Mouse (Mus musculus) thymus, adult 2 months (tissue): ENCODE data around the gene Ube2i.

Experiments used
- CTCF ChIP-seq: fragments of 200-500 bp; IDR thresholded peaks from 2 replicates; pipeline ENCODE4 v1.5.1; 2012; ENCODE audit warnings: mild to moderate bottlenecking, control low read depth, low read length, moderate library complexity, borderline replicate concordance; ENCODE audit not compliant: control insufficient read depth, poor library complexity, insufficient read depth; ENCODE audit errors: extremely low read depth
- POLR2A ChIP-seq: fragments of 200-500 bp; IDR thresholded peaks from 2 replicates; pipeline ENCODE4 v1.6.1; 2012; ENCODE audit warnings: mild to moderate bottlenecking, low read length, control low read depth, moderate library complexity; ENCODE audit not compliant: control insufficient read depth, poor library complexity, insufficient read depth; ENCODE audit errors: extremely low read depth

GRCm38 (mm10) chr17:25227991-25228390, 46.4 kb downstream of the Ube2i start:
- TF ChIP-seq POLR2A, result no peak
- TF ChIP-seq CTCF, result no peak
